Comparison of ENCODE assay signal across 21 mouse cellular contexts in the genomic region with DNA sequence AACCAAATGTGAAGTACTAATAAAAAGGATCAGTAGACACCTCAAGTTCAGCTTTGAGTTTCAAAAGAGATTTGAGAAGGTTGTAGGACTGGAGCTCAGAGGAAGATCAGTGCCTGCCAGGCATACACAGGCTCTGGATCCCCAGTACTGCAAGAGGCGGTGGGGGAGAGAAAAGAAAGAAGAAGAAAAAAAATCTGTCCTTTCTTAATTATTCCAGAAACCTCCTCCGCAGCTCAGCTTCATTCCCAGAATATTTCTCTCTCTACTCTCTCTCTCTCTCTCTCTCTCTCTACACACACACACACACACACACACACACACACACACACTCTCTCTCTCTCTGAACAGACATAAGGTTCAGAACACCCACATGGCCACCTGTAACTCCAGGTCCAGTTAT. TPM values are rescaled to one million over a fixed set of nuclear protein-coding genes. Genes with fewer than 3 reads are reported as not detected.
DNase-seq lines count a peak whose midpoint lies in the region; ATAC-seq and TF ChIP-seq lines count a peak whose summit lies in the region.
"Had no signal": no experiment of that assay in that cellular context is flagged by ENCODE, and none has a peak within 500 bp of the region (broad histone marks: within the 10 kb centered on the region; RNA-seq: fewer than 3 reads in every experiment).

No protein-coding gene starts in this region.

- DNase-seq in kidney, postnatal 0 days (ENCODE audit: low spot score), result peak; percentile 11
- DNase-seq in kidney, postnatal 4 days, result no peak
- peak; percentile 59 for DNase-seq in brain, adult 2 months (ENCODE audit: low read depth, low spot score)
- peak; percentile 42 for DNase-seq in telencephalon, adult 2 months (ENCODE audit: low read depth, low spot score)
- no peak for DNase-seq in yolk sac, embryonic 10.5 days (ENCODE audit: low spot score)
- DNase-seq: adrenal gland, adult 2 months; adrenal gland, postnatal 10 days; adrenal gland, postnatal 25 days; cerebellum, adult 11-12 months; cerebellum, adult 2 months; cerebellum, adult 9-10 months; cerebellum, postnatal 10 days; cerebellum, postnatal 25 days; forebrain, postnatal 0 days had no signal

- no peak for ATAC-seq in kidney, postnatal 0 days (replicated peaks; ENCODE audit: low FRiP score, low read depth)
- ATAC-seq: forebrain, embryonic 13.5 days; forebrain, embryonic 15.5 days; forebrain, postnatal 0 days had no signal

- no peak overlapping the region for H3K4me2 ChIP-seq in kidney, postnatal 0 days (ENCODE audit: low read length)
- H3K4me2 ChIP-seq: embryonic facial prominence, embryonic 12.5 days; forebrain, embryonic 13.5 days; forebrain, embryonic 15.5 days had no signal

- peaks cover 33% of the 10 kb centered on the region for H3K36me3 ChIP-seq in kidney, postnatal 0 days (ENCODE audit: insufficient read depth, low read length)

- no peaks in the 10 kb centered on the region for H3K9me3 ChIP-seq in kidney, postnatal 0 days (replicated peaks; ENCODE audit: low read length)
- H3K9me3 ChIP-seq: embryonic facial prominence, embryonic 10.5 days; embryonic facial prominence, embryonic 12.5 days; forebrain, embryonic 13.5 days; forebrain, embryonic 15.5 days had no signal

- no peak for TF ChIP-seq CTCF in kidney, postnatal 0 days (IDR thresholded peaks at IDR 0.05; ENCODE audit: low read depth)

- H3K4me3 ChIP-seq in kidney, postnatal 0 days (replicated peaks; ENCODE audit: low read depth, low read length), result no peak overlapping the region
- H3K4me3 ChIP-seq: embryonic facial prominence, embryonic 10.5 days; embryonic facial prominence, embryonic 12.5 days; forebrain, embryonic 13.5 days; forebrain, embryonic 15.5 days had no signal

- H3K27ac ChIP-seq in kidney, postnatal 0 days, result no peak overlapping the region
- H3K27ac ChIP-seq: embryonic facial prominence, embryonic 10.5 days; embryonic facial prominence, embryonic 12.5 days; forebrain, embryonic 13.5 days; forebrain, embryonic 15.5 days had no signal

- no peaks in the 10 kb centered on the region for H3K27me3 ChIP-seq in kidney, postnatal 0 days (ENCODE audit: insufficient read depth, low read length)
- H3K27me3 ChIP-seq: embryonic facial prominence, embryonic 12.5 days; forebrain, embryonic 13.5 days; forebrain, embryonic 15.5 days had no signal

- 76% methylated on average over 2 of the region's 2 CpGs for WGBS in kidney, postnatal 0 days

- no peaks in the 10 kb centered on the region for H3K4me1 ChIP-seq in kidney, postnatal 0 days (replicated peaks; ENCODE audit: insufficient read depth, low read length)
- H3K4me1 ChIP-seq: embryonic facial prominence, embryonic 12.5 days; forebrain, embryonic 13.5 days; forebrain, embryonic 15.5 days had no signal

- H3K9ac ChIP-seq in kidney, postnatal 0 days (ENCODE audit: low read depth, low read length), result no peak overlapping the region
- H3K9ac ChIP-seq: embryonic facial prominence, embryonic 12.5 days; forebrain, embryonic 13.5 days; forebrain, embryonic 15.5 days; forebrain, postnatal 0 days had no signal

RNA-seq across cellular contexts. Expression of a gene that starts 10.4 kb away (rescaled TPM):
- polyA plus RNA-seq in kidney, postnatal 0 days (2015; fragmentation: Nextera tagmentation; extraction: Ambion mirVana), result 44.4 and 47.5 TPM in 2 replicates

RNA-seq across cellular contexts. Expression of a gene that starts 27.3 kb away (rescaled TPM):
- polyA plus RNA-seq in kidney, postnatal 0 days (2015; fragmentation: Nextera tagmentation; extraction: Ambion mirVana), result 43.3 and 47.5 TPM in 2 replicates

RNA-seq across cellular contexts. Expression of a gene that starts 51.0 kb away (rescaled TPM):
- polyA plus RNA-seq in kidney, postnatal 0 days (2015; fragmentation: Nextera tagmentation; extraction: Ambion mirVana), result 1.1 and 1.7 TPM in 2 replicates
- polyA plus RNA-seq: C2C12; cerebellum, adult 2 months; embryonic facial prominence, embryonic 10.5 days; embryonic facial prominence, embryonic 12.5 days; embryonic facial prominence, embryonic 14.5 days; forebrain, embryonic 11.5 days; forebrain, embryonic 13.5 days; forebrain, embryonic 15.5 days; forebrain, postnatal 0 days had no signal

RNA-seq across cellular contexts. Expression of a gene that starts 55.7 kb away (rescaled TPM):
- 23.7 and 24.1 TPM in 2 replicates for polyA plus RNA-seq in kidney, postnatal 0 days (2015; fragmentation: Nextera tagmentation; extraction: Ambion mirVana)

Comparison
In these comparisons a context has a peak if more than half of its experiments do, and no peak if none do; other contexts are left out.
1. DNase-seq: peak in kidney, postnatal 0 days (single experiment), brain, adult 2 months (single experiment) and telencephalon, adult 2 months (single experiment); none in kidney, postnatal 4 days (0 of 2) and yolk sac, embryonic 10.5 days (single experiment).